Mouse (Mus musculus) kidney, postnatal 36 days (tissue): ENCODE measurements around the gene Mrgprf.

Experiments used
- DNase-seq, 2 experiments: peaks; one replicate each; pipeline ENCODE4 v3.0.0; 2021 to 2022; ENCODE audit warnings: mixed read lengths in 2 of 2

Mrgprf gene

GRCm38 (mm10) chr7:145340248-145340904, 39.7 kb downstream of the Mrgprf start:
- DNase-seq, result no peak
